Mouse (Mus musculus) kidney, postnatal 14 days (tissue): ENCODE data around the gene P4hb.
"Not testable (repeated sequence)": the region's sequence is repeated elsewhere in the genome, so short reads cannot be mapped to it uniquely, and the experiment has no call there.

Experiments
- DNase-seq: peaks from one replicate; pipeline ENCODE4 v3.0.0; 2022; ENCODE audit warnings: mixed read lengths

Gene P4hb

DNA sequence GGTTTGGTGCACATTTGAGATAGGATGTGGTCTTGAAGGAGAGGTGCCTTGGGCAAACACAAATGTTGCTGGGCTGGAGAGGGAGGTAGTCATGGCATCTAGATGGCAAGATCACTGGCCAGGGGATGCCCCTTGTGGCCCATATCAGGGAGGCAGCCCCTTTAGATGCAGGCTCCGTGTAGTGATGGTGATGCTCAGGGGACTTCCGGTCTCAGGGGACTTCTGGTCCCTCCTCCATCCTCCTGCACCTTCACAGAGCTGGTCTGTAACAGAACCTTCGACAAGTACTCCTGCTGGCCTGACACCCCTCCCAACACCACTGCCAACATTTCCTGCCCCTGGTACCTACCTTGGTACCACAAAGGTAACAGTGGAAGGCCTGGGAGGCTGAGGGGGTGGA lies 37.2 kb downstream of the P4hb start:
- DNase-seq, result no peak

DNA sequence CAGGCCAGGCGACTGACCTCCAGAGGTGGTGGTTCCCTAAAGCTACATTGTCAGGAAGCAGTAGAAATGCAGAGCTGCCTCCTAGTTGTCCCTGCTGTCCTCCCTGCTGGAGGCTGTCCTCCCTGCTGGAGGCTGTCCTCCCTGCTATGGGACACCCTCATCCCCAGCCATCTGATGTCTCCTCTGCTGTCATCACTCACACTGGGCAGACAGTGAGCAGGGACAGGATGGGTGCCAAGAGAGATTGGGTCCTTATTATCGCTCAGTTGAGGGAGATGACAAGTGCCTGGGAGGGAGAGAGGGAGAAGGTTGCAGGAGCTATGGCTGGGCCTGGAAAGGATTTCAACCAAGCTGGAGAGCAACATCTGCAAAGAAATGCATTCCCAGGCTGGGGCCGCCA lies 37.9 kb downstream of the P4hb start:
- no peak for DNase-seq

GRCm38 (mm10) chr11:120534093-120534492 lies 39.0 kb downstream of the P4hb start:
- DNase-seq, result no peak

DNA sequence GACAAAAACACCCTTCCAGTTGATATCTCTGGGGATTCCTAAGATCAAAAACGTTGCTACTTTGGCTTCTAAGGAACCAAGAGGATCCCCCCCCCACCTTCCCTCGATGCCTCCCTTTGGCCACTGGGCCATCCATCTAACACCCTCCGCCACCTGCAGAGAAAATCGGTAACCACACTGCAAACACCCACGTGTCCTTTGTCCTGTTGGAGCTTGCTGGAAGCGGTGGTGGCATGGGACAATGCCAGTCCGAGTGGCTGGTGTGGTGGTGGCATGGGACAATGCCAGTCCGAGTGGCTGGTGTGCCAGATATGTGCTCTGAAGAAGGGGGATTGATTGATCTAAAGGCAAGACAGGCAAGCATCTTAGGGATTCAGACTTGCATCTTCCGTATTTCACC lies 41.4 kb downstream of the P4hb start:
- DNase-seq, result no peak

- DNase-seq, result peak; percentile 44
Observed at GRCm38 (mm10) chr11:120530085-120530964, 42.7 kb downstream of the P4hb start, which contains the start of gene Gcgr. Gcgr (plus strand) TSS chr11:120530699.

DNA sequence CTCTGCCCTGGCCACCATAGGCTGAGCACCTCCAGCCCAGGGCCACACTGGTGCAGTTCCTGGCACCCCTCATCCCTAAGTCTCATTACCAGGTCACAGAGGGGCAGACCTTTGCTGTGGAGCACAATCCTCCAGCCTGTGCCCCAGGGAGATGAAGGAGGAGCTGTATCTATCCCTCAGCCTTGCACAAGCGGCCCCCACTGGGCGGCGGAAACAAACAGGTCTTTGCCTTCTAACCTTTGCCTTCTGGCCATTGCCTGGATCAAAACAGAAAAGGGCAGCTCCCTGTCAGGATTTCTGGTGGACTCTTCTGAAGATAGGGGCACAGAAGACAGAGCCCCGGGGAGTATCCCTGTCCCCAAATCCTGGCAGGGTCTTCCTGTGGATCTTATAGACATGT lies 44.1 kb downstream of the P4hb start:
- DNase-seq, result no peak

GRCm38 (mm10) chr11:120527690-120528354 lies 45.2 kb downstream of the P4hb start:
- no peak for DNase-seq

GRCm38 (mm10) chr11:120525959-120526358 lies 47.1 kb downstream of the P4hb start:
- DNase-seq, result no peak

GRCm38 (mm10) chr11:120522581-120522980 lies 50.5 kb downstream of the P4hb start:
- no peak for DNase-seq

GRCm38 (mm10) chr11:120520967-120521540 lies 52.0 kb downstream of the P4hb start:
- no peak for DNase-seq

DNA sequence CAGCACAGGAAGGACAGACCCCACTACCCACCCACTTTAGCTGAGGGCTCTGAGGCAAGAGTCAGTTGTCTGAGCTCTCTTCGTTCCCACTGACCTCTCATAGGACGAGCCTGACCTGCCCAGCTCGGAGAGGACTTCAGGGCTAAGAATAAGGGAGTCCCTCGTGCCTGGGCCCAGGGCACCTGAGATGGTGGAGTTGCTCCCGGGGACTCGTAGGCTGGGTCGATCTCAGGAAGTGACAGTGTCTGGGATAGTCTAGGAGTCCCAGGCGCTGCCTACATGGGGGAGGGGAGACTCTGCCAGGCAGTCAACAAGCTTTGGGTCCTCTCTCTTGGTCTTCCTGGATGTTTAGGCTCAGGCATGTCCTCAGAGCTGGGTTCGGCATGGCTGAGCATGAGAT lies 52.6 kb downstream of the P4hb start:
- DNase-seq, result no peak

DNA sequence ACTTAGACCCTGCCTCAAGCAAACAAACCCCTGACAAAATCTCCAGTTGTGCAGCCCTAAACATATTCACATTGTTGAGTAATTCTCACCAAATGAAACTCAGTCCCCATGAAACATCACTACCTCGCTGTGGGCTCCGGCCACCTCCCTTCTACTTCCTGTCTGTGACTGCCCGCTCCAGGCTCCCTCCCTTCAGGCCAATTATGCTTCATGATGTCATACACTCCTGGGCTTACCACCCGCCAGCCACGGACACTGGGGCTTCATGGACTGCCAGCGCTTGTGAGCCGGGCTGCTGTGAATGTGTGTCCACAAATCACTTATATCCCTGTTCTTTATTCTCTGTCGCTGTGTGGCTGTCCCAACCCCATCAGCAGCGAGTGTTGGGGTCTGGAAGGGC lies 53.3 kb downstream of the P4hb start:
- DNase-seq, result peak; percentile 61

GRCm38 (mm10) chr11:120518558-120518957 lies 54.5 kb downstream of the P4hb start:
- DNase-seq, result no peak

DNA sequence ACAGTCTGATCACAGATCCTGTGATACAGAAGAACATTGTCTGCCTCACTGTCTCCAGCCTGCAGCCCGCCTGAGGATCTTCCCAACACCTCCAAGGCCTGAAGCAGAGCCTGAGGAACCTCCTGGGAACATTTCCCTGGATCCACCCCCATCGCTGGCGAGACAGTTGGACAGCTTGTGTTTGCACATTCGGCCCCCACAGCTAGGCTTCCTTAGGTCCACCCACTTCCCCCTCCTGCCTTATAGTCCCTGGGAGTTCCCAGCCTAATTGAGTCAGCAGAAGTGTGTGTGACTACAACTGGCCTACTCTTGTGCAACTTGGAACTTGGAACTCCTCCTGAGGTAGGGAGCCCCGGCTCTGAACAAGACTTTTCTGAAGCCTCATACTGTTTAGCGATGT lies 55.0 kb downstream of the P4hb start:
- peak; percentile 41 for DNase-seq

DNA sequence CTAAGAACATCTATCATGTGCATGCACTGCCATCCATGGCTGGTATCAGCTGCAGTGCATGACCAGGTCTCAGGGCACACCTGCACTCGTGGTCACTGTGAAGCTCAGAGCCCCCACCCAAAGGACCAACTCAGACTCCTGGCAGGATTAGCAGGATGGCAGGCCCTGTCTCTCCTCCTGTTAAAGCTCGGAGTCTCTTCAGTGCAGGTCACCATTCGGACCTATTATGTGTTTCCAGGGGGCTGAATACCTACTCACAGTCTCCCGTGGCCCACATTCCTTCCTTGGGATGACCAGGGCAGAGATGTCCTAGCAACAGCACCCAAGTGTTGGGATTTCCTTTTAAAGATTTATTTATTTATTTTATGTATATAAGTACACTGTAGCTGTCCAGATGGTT lies 55.9 kb downstream of the P4hb start:
- no peak for DNase-seq

GRCm38 (mm10) chr11:120515611-120516010 lies 57.4 kb downstream of the P4hb start:
- DNase-seq, result peak; percentile 92

DNA sequence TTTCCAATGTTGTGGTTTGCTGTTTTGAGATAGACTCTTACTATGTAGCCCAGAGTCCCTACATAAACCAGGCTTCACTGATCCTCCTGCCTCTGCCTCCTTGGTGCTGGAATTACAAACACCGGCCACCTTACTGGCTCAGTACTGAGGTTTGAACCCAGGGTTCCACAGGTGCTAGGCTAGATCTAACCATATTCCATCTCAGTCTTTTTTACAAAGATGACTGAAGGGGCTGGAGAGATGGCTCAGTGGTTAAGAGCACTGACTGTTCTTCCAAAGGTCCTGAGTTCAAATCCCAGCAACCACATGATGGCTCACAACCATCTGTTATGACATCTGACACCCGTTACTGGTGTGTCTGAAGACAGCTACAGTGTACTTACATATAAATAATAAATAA lies 58.8 kb downstream of the P4hb start:
- not testable (repeated sequence) for DNase-seq

DNA sequence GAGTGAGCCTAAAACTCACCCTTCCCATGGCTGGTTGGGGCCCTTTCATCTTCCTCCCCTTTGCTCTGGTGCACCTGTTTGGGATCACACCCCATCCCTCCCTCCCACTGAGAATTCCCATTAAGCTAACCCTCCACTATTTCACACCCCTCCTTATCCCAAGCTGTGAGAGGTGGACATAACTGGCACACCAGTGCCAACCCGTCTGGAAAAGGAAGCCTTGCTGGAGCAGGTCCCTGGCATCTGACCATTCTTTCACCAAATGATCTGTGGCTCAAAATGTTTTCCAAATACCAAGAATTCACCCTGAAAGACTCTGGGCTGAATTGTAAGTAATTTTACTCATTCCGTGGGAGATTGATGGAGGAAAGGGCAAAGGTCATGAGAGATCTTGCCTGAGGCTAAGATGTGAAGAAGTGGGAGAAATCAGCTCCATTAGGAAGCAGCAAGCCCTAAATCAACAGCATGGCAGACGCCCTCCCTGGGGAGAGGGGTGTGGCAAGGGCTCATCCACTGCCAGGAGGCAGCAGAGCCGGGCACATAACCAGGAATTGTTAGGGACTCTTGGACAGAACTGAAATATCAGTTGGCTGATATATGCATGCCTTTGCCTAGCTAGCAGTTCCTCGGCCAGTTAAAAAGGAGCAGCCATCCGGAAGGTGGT lies 60.1 kb downstream of the P4hb start:
- DNase-seq, result no peak

GRCm38 (mm10) chr11:120510375-120511030 lies 62.5 kb downstream of the P4hb start:
- DNase-seq, result no peak
